Mouse (Mus musculus): ENCODE measurements around the gene Rpl29.

DNA sequence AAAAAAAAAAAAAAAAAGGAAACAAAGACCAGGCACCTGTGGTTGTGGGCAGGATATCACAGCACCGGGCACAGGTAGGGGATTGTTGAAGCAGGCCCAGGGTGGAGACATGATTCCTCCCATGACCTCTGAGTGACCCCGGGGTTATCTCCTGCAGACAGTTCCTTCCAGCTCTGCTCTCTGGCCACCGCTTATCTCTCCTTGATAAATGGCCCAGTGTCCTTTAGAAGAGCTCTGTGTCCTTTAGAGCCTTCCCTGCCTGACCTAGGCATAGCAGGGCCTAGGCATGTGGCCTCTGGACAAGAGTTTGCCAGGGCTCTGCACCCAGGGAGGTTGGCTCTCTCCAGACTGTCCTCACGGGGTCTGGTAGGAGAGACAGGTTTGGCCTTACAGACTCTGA, 31.5 kb upstream of the Rpl29 start:
- TF ChIP-seq CTCF (IDR thresholded peaks at IDR 0.05; ENCODE audit: control insufficient read depth, insufficient read depth, insufficient replicate concordance, low read depth, low read length) (no peak), POLR2A (IDR thresholded peaks at IDR 0.05; ENCODE audit: control insufficient read depth, low read depth, low read length) (no peak)

Measured in testis, adult 2 months (tissue).